Mouse (Mus musculus): ENCODE data around the gene Atp2b1.
A peak's percentile ranks its signal among the peaks of the same experiment; 100 is the strongest.
"Not testable (repeated sequence)": the region's sequence is repeated elsewhere in the genome, so short reads cannot be mapped to it uniquely, and the experiment has no call there.

Gene Atp2b1

DNA sequence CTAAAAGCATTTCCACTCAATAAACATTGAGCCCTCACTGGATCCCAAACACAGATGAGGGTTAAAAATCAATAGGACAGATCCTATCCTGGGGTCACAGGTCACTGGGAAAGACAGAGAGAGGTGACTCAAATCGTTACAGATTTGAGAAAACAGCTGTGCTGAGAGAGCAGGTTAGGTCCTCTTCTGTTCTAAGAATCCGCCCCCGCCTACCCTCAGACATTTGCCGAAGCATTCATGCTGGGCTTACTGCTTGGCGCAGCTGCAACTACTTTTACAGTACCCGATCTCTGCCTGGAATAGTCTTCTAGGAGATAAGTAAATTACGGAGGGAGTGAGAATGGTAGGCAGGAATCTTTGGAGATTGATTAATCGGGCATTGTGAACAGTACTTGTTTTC lies 47.9 kb downstream of the Atp2b1 start:
- peak; percentile 70 to 73 for DNase-seq (ENCODE audit: low spot score in 2 of 2)

DNA sequence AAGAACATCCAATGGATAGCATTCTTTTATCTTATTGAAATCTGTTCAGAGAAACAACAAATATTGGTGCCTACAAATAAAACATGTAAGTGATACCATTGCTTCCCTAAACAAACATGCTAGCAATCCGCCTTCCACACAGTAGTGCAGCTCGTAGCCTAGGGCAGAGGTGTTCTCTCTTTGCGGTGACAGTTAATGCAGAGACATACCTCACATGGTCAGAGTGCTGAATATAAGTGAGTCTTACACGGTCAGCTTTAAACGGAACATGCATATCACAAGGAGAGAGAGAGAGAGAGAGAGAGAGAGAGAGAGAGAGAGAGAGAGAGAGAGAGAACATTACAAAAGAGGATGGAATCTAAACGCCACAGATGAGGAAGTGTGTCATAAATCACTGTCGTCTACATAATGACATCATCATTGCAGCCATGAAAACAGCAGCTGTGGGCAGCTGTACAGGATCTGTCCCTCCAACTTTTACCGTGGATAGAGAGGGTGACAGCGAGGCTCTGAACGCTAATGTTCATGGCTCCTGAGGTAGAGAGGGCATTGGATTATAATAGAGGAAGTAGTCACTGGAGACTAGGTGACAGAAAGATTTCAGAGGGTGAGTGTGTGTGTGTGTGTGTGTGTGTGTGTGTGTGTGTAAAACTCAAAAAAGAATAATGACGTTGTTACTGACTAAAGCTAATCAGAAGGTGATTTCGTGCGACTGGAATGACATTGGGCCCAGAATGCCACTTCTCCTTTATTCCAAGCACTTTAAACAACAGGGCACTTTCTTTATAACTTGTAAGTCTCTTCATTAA lies 52.4 kb downstream of the Atp2b1 start:
- DNase-seq (ENCODE audit: low spot score in 2 of 2), result no peak

DNA sequence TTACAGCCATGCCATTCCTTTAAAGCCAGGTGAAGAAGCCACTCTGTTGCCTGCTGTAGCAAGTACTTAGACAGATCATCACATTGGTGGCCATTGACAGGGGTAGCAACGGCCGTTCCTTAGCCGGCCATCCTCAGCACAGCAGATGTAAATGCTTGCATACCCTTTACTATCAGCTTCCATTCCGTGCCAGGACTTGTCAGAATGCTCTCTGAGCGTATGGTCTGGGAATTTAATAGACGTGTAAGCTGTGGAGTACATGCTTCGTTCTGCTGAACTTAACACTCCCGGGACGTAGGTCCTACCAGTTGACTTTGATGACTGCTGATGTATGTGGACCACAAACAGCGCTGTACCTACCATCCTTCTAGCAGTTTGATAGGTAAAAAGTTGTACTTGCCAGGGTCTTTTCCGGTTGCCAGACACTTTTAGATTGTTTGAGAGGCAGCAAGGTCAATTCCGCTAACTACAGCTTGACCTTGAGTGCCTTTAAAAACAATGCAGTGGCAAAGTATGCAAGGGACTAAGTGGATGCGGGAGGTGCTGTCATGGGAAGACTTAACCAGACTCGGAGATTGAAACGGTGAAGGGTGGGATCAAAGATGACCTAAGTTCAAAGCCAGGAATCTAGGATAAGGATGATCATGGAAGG lies 53.2 kb downstream of the Atp2b1 start:
- no peak for DNase-seq (ENCODE audit: low spot score in 2 of 2)

DNA sequence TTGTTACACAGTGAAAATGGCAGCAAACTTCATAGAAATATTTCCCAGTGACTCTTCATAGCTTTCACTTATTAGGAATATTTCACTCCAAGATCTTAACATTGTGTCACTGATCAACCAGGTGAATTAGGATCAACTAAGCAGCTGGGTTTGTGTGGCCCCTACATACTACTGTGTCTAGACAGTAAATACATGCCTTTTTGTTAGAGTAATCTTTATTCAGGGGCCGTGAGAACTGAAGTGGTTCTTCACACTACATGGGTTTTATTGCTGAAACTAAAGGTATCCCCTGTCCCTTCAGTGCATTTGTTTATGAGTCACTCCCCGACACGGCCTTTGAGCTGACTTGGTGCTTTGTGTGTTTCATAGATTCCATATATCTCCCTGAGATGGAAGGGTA lies 56.7 kb downstream of the Atp2b1 start:
- no peak for DNase-seq (ENCODE audit: low spot score in 2 of 2)

DNA sequence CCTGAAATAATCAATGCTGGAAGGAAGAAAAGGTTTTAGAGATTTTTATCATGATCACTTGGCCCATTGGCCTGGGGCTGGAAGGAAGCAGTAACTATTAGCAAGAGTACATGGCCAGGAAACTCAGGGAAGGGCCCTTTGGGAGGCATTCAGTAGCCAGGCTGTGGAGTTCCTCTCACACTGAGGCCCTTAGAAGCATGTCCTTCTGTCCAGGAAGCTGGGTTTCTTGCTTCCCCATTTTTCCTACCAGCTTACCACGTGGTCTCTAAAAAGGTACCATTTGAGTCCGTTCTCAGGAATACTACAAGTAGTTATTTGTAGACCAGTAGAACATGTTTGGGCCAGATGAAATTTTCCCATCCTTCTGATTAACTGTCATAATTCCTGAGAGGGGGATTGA lies 58.2 kb downstream of the Atp2b1 start:
- no peak for DNase-seq (ENCODE audit: low spot score in 2 of 2)

DNA sequence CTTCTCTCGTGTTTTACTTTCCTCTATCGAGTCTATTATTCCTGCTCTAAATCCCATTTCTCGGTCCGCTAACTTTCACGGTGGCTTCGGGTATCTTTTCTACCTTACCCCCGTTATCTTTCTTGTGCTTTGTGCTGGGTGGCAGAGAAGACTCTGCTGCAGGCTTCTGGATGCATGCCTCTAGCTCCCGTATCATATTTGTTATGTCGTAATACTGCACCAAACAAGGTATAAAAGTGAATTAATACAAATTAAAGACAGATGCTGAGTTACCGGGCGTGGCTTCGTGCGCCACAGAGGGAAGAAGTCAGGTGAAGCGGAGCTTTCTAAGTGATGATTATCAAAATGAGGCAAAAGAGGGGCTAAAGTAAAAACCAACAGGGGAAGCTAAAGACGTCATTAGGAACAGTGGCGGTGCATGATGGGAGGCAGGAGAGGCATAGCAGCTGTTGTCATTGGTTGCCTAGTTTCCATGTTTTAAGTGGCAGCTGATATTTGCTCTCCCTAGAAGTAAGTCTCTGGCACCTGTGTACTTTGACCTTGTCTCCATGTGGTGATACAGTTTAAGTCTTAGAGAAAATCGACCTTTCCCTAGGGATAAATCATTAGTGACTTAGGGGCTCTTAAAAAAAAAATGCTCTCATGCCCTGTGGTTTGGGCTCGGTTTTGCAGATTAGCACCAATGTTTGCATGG lies 58.9 kb downstream of the Atp2b1 start:
- no peak for DNase-seq (ENCODE audit: low spot score in 2 of 2)

DNA sequence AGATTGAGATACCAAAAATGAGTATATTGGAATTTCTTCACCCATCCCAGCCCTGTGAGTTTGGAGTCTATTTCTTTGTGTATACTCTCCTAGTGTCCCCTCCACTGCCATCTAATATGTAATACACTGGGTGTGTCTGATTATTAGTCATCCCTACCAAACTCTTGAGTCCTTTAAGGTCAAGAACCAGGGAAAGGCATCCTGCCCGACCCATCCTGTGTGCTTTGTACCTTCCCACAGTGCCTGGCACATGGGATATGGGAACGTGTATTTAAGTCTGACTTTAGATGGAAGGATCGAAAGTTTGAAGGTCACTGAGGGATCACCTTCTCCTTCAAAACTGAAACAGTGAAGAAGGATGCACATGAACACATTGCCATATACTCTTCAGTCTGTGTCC lies 60.4 kb downstream of the Atp2b1 start:
- DNase-seq (ENCODE audit: low spot score in 2 of 2), result no peak

DNA sequence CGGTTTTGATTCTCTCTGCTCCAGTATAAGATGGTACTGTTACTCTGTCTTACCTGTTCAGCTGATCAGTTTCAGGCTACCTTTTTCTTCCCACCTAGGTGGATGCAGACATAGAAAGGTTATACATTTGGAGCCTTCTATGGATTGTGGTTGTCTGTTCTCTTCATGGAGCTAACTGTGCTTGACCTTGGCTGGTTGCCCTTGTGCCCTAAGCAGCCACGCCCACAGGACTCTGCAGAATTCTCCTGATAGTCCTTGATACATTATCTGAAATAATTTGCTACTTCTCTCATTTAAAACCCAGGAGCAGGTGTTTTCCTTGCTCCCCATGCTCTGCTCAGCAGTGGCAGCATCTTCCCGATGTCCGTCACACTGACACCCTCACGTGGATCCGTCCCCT lies 61.4 kb downstream of the Atp2b1 start:
- DNase-seq (ENCODE audit: low spot score in 2 of 2), result no peak

DNA sequence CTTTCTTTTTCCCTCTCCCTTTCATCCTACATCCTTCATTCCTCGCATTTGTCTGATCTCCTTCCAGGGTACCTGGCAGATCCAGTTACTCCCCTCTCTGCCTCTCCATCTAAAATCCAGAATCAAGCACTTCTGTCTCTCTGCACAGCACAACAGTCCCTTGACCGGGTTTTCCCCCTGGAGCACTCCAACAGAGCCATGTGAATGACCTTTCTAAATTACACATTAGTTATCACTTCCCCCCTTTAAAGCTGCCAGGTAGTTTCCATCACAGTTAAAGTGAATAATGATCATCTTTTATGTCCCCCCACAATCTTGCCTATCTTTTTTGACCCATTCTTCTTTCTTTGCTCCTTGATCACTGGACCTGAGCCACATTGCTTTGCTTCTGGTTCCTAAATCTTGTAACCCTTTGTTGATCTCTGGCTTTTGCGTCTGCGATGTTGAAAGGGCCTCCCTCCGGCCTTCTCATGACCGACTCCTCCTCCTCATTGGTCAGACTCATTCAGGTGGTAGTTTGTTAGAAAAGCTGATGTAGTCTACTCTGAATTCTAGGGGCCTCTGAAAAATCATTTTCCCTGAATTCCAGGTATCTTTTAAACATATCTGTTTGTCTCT lies 62.8 kb downstream of the Atp2b1 start:
- DNase-seq (ENCODE audit: low spot score in 2 of 2), result no peak

DNA sequence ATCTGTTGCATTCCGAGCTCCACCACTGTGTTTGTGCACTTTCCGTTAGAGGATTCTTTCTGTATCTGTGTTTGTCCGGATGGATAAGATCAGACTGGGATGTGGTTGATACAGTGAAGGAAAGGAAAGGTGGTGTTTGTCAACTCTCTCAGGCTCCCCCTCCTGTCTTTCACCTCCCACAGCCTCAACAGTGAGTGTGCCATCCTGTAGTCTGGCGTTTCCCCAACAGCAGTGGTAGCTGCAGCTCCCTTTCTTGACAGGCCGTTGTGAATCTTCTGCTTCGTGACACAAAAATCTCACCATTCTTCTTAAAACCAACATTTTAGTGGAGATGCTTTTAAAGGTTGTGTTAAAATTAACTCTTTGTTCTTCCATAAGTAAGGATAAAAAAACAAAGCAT lies 64.6 kb downstream of the Atp2b1 start:
- DNase-seq (ENCODE audit: low spot score in 2 of 2), result peak in 1 of 2 experiments; percentile 48

DNA sequence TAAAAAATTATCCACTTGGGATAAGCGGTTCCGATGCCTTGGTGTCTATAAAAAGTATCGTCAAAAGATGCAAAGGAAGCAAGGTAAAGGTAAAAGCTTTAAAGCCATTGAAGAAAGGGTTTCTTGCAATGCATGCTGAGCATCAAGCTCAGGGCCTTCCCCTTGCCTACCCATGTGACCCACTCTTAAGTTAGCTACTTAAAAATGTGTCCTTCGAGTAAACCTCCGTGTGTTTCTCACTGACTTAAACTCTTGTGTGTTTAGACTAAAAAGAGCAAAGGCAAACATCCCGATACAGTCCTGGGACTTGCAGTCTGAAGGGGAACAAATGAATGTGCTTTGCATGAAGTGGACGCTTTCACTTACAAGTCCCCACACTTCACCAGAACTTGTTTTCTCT lies 65.1 kb downstream of the Atp2b1 start:
- no peak for DNase-seq (ENCODE audit: low spot score in 2 of 2)

DNA sequence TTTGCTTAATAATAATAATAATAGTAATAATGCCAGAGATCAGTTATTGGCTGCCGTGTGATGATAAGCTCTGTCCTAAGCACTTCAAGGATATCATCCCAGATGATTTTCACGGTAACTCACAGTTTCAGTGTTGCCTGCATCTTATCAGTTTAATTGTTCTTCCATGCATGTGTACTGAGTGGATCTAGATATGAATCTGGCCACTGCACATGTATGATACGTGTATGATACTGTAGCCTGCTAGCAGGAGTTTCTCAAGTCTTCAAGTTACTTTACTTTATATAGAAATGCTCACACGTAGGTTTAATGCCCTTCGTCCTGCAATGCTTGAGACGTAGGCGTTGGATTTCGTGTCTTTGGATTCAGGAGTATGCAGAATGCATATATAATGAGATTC lies 65.7 kb downstream of the Atp2b1 start:
- DNase-seq (ENCODE audit: low spot score in 2 of 2), result no peak

DNA sequence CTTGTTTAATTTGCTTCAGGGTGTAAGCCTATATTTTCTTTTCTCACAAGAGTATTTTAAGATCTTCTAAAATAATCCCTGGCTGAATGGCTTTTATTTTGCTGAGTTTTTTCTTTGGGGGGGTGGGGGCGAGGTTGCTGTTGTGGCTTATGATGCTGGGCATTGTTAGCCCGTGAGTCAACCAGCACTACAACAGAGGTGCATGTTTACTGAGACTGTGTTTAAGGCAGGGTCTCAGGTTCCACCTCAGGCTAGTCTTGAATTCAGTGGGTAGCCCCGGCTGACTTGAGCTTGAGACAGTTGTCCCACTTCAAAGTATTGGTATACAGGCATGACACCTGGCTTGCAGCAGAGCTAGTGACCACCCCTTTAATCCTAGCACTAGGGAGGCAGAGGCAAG lies 77.8 kb downstream of the Atp2b1 start:
- DNase-seq (ENCODE audit: low spot score in 2 of 2), result no peak

DNA sequence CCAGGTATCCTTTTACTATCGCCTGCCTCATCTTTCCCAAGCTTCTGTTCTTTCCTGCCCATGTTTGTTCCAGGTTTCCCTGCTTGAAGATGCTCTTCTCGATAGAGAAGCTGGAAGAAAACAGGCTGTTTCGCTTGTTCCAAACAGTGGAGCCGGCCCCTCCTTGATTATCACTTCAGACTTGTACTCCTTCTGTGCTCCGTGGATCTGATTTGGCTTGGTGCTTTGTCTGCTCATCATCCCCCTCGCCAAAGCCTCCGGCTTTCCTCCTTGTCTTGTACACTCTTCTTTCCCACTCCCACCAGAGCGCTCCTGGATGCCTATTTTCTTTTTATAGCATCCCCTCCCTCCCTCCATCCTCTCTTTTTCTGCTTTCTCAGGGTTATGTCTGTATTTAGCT lies 79.0 kb downstream of the Atp2b1 start:
- DNase-seq (ENCODE audit: low spot score in 2 of 2), result no peak

DNA sequence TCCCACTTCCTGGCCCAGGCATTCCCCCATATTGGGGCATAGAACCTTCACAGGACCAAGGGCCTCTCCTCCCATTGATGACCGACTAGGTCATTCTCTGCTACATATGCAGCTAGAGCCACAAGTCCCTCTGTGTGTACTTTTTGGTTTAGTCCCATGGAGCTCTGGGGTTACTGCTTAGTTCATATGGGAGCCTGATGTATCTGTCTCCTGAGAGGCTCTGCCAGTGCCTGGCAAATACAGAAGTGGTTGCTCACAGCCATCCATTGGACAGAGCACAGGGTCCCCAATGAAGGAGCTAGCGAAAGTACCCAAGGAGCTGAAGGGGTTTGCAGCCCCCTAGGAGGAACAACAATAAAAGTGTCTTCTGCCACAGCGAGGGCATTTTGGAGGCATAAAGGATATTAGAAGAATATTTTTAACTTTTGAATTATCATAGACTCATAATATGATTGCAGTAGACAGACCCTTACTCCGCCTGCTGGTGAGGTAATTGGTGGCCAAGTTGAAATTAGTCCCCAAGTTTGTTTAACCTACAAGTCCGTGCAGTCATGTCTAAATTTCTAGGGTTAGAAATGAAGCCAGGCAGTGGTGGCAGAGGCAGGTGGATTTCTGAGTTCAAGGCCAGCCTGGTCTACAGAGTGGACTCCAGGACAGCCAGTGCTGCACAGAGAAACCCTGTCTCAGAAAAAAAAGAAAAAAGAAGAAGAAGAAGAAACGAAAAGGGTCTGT lies 81.0 kb downstream of the Atp2b1 start:
- DNase-seq (ENCODE audit: low spot score in 2 of 2), result not testable (repeated sequence)

DNA sequence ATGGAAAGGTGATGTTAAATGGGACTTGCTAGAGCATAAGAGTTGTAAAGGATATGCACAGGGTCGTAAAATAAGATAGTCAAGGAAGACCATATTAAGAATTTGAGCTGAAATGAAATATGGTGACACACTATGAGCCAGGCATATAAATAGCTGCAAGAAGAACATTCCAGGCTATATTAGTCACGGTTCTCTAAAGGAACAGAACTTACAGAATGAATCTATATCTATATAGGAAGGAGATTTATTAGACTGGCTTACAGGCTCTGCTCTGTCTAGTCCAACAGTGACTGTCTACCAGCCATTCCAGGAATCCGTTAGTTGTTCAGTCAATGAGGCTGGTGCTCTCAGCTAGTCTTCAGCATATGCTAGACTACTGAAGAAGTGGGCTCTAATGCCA lies 90.7 kb downstream of the Atp2b1 start:
- DNase-seq (ENCODE audit: low spot score in 2 of 2), result no peak

DNA sequence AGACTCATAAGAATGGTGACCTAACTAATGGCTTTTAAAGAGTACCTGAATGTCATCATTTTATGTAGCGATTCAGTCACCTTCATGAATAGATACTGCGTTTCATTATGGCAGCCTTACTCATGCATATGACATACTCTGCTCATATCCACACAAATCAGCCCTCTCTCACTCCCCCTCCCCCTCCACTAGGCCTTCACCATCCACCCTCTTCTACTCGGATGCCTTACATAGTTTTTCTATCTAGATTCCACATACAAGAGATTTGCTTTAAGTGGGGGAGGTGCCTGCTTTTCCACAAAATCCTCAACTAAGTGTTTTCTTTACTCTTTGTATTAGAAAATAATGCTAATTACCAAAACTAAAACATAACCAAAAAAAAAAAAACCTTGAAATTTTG lies 96.9 kb downstream of the Atp2b1 start:
- no peak for DNase-seq (ENCODE audit: low spot score in 2 of 2)

DNA sequence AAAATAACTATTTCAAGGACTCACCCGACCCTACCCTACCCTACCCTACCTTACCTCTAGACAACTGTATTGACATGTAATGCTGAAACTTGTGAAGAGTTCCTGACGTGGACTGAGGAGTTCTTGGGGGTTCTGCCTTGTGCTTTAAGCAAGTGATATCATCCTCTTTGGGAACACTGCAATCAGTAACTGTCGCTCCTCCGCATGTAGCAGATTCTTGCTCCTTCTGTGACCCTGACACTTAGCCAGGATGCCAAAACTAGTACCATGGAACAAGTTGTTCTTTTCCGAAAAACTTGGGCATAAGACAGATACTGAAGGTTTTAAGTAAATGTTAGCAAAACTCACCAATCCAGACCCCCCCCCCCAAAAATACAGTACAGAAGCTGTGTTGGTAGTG lies 97.9 kb downstream of the Atp2b1 start:
- DNase-seq (ENCODE audit: low spot score in 2 of 2), result no peak

DNA sequence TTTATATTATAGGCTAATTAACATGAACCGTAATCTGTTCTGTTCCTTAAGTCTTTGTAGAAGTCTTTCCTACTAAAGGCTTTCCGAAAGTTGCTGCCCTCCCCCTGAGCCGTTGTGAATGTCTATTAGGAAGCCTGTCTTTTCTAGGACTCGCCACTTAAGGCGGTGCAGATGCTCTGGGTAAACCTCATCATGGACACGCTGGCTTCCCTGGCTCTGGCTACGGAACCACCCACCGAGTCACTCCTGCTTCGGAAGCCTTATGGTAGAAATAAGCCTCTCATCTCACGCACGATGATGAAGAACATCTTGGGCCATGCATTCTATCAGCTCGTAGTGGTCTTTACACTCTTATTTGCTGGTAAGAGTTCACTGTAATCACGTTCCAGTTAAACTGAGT lies 100.5 kb downstream of the Atp2b1 start:
- no peak for DNase-seq (ENCODE audit: low spot score in 2 of 2)

DNA sequence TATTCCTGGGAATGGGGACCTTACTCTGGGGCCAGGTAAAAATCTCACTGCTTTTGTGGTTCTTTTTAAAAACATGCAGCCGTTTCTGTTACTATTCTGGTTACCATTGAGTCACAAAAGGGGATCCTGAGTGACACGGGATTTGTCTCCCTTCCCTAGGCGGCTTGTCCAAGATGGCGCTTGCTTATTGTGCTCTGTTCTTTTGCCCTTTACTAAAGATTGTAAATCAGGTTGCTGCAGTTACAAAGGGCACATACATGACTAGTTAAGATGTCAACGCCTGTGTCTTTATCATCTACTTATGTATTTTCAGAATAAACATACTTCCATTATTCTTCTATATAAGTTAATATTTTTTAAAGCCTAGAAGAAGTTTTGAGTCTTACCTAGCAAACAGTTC lies 102.8 kb downstream of the Atp2b1 start:
- no peak for DNase-seq (ENCODE audit: low spot score in 2 of 2)

DNA sequence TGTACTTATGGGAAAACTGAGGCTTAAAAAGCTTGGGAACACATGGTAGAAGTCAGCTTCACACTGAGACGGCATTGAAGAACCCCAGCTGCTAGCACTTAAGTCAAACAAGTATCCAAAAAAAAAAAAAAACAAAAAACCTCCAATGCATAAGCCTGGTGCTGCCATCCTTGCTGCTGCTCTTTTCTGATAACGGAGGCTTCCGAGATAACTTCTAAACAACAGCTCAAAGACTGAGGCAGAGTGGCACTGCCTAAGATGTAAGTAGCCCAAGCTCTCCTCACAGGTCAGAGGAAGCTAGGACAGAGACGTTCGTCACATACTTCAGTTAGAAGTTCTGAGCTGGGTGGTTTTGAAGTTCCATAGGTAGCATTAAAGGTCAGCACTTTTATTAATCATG lies 113.3 kb downstream of the Atp2b1 start:
- DNase-seq (ENCODE audit: low spot score in 2 of 2), result no peak

DNA sequence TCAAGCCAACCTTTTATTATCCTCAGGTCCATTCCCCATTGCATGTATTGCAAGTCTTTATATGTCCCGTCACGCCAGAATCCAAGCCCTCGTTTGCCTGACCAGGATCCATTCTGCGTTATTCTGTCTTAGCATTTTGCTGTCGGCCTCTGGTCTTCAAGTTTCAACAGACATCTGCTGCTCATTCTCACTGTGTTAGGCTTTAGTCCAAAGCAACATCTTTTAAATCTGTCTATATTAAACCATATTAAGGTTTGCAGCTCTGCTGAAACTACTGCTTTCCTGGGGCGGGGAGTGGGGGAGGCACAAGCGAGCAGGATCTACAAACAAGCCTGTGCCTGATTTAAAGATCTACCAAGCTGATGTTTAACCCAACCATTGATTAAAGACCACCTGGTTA lies 115.6 kb downstream of the Atp2b1 start:
- no peak for DNase-seq (ENCODE audit: low spot score in 2 of 2)

Measured in right cerebral cortex, adult 2 months (tissue).